Mouse (Mus musculus) embryo, embryonic 9.5 days (tissue): Measurements from ENCODE around the gene Nfib.

Source experiments
- DNase-seq: peaks from one replicate; pipeline ENCODE4 v3.0.0-alpha.2; 2017; ENCODE audit errors: extremely low spot score

The Nfib gene

GRCm38 (mm10) chr4:82592086-82593030 is 113.2 kb downstream of the Nfib start:
- no peak for DNase-seq

- peak; percentile 49 for DNase-seq
Observed at GRCm38 (mm10) chr4:82589345-82589890, 116.1 kb downstream of the Nfib start.

GRCm38 (mm10) chr4:82588718-82589117 is 116.8 kb downstream of the Nfib start:
- DNase-seq: no peak

- DNase-seq: no peak
Observed at GRCm38 (mm10) chr4:82587146-82587870, 118.2 kb downstream of the Nfib start.

GRCm38 (mm10) chr4:82586637-82587036 is 118.9 kb downstream of the Nfib start:
- no peak for DNase-seq

GRCm38 (mm10) chr4:82585536-82585935 is 120.0 kb downstream of the Nfib start:
- DNase-seq: no peak

GRCm38 (mm10) chr4:82585056-82585455 is 120.5 kb downstream of the Nfib start:
- DNase-seq: no peak

GRCm38 (mm10) chr4:82584548-82584947 is 121.0 kb downstream of the Nfib start:
- DNase-seq: no peak

- no peak for DNase-seq
Observed at GRCm38 (mm10) chr4:82573291-82573605, 132.3 kb downstream of the Nfib start.

- DNase-seq: no peak
Observed at GRCm38 (mm10) chr4:82572410-82573290, 132.9 kb downstream of the Nfib start.

GRCm38 (mm10) chr4:82558816-82559215 is 146.7 kb downstream of the Nfib start:
- DNase-seq: no peak

GRCm38 (mm10) chr4:82555673-82556171 is 149.8 kb downstream of the Nfib start:
- no peak for DNase-seq

GRCm38 (mm10) chr4:82553658-82554057 is 151.9 kb downstream of the Nfib start:
- DNase-seq: no peak

GRCm38 (mm10) chr4:82552238-82552637 is 153.3 kb downstream of the Nfib start:
- no peak for DNase-seq

- no peak for DNase-seq
Observed at GRCm38 (mm10) chr4:82549762-82550380, 155.7 kb downstream of the Nfib start.

- no peak for DNase-seq
Observed at GRCm38 (mm10) chr4:82548247-82548646, 157.3 kb downstream of the Nfib start.

GRCm38 (mm10) chr4:82543936-82544335 is 161.6 kb downstream of the Nfib start:
- DNase-seq: no peak

- no peak for DNase-seq
Observed at GRCm38 (mm10) chr4:82543398-82543740, 162.2 kb downstream of the Nfib start.

- DNase-seq: no peak
Observed at GRCm38 (mm10) chr4:82542656-82543397, 162.7 kb downstream of the Nfib start.

GRCm38 (mm10) chr4:82541894-82542510 is 163.5 kb downstream of the Nfib start:
- DNase-seq: peak; percentile 73
